Mouse (Mus musculus) olfactory bulb, adult 2 months (tissue): ENCODE results near the gene BC107364.

Source experiments
- CTCF ChIP-seq: fragments of 200-500 bp; IDR thresholded peaks from 2 replicates; pipeline ENCODE4 v1.5.1; 2012; ENCODE audit warnings: low read depth, mild to moderate bottlenecking, low read length, moderate library complexity; ENCODE audit not compliant: insufficient read depth
- POLR2A ChIP-seq: fragments of 200-500 bp; IDR thresholded peaks from 2 replicates; pipeline ENCODE4 v1.6.1; 2012; ENCODE audit warnings: mild to moderate bottlenecking, low read depth, low read length, moderate library complexity; ENCODE audit not compliant: insufficient read depth

- no peak for TF ChIP-seq POLR2A
- TF ChIP-seq CTCF: no peak
Observed at GRCm38 (mm10) chr3:96401832-96402501, 50.1 kb downstream of the BC107364 start.
